Mouse (Mus musculus) cortical plate, adult 2 months (tissue): Measurements from ENCODE around the gene Kcnj6.

ENCODE experiments used
- CTCF ChIP-seq: fragments of 200-500 bp; IDR thresholded peaks from 2 replicates; pipeline ENCODE4 v1.5.1; 2011; ENCODE audit warnings: mild to moderate bottlenecking, control low read depth, low read length; ENCODE audit not compliant: insufficient read depth; ENCODE audit errors: extremely low read depth
- POLR2A ChIP-seq: fragments of 200-500 bp; IDR thresholded peaks from 2 replicates; pipeline ENCODE4 v1.6.1; 2011; ENCODE audit warnings: mild to moderate bottlenecking, low read length, control low read depth; ENCODE audit not compliant: insufficient read depth; ENCODE audit errors: extremely low read depth

- TF ChIP-seq CTCF (no peak), POLR2A (no peak)
These were observed 232.4 kb downstream of the Kcnj6 start for GRCm38 (mm10) chr16:94765129-94765528.
